Mouse (Mus musculus): ENCODE measurements around the gene Hoxa2. TPM values are rescaled to one million over a fixed set of nuclear protein-coding genes. Genes with fewer than 3 reads are reported as not detected.
A peak's percentile ranks its signal among the peaks of the same experiment; 100 is the strongest.

The Hoxa2 gene
- polyA plus RNA-seq, 1 experiment from 2014 or later: not detected

- H3K27ac ChIP-seq (ENCODE audit: low read depth, low read length): no peak overlapping the region
- 3% methylated on average over 10 of the region's 10 CpGs for WGBS
Observed at GRCm38 (mm10) chr6:52194690-52195089, 30.1 kb upstream of the Hoxa2 start.

GRCm38 (mm10) chr6:52191860-52192550 is 27.4 kb upstream of the Hoxa2 start:
- WGBS: under 1% methylated on average over 41 of the region's 55 CpGs
- ATAC-seq (replicated peaks; ENCODE audit: low FRiP score): peak; percentile 55; the same call in 1 of the 2 replicates
- DNase-seq (ENCODE audit: low spot score): peak; percentile 87
- Histone ChIP-seq H3K4me3 (ENCODE audit: low read depth, low read length) (peak overlapping the region; percentile 32), H3K4me1 (replicated peaks; ENCODE audit: control insufficient read depth, insufficient read depth, low read length) (peaks cover 10% of the 10 kb centered on the region; the same call in 1 of the 2 replicates), H3K4me2 (ENCODE audit: low read depth, low read length, severe bottlenecking) (peak overlapping the region; percentile 79), H3K36me3 (ENCODE audit: control insufficient read depth, insufficient read depth, low read length) (no peaks in the 10 kb centered on the region), H3K9ac (ENCODE audit: low read length) (no peak overlapping the region; the same call in 1 of the 2 replicates), H3K9me3 (ENCODE audit: control insufficient read depth, low read length) (no peaks in the 10 kb centered on the region), H3K27ac (ENCODE audit: low read depth, low read length) (no peak overlapping the region), H3K27me3 (ENCODE audit: control insufficient read depth, insufficient read depth, low read length) (peaks cover 100% of the 10 kb centered on the region)

More at GRCm38 (mm10) chr6:52194690-52195089, 30.1 kb upstream of the Hoxa2 start:
- Histone ChIP-seq H3K4me2 (ENCODE audit: low read depth, low read length, severe bottlenecking) (no peak overlapping the region), H3K4me3 (ENCODE audit: low read depth, low read length) (no peak overlapping the region), H3K9ac (ENCODE audit: low read length) (no peak overlapping the region), H3K4me1 (replicated peaks; ENCODE audit: control insufficient read depth, insufficient read depth, low read length) (peaks cover 10% of the 10 kb centered on the region; the same call in 1 of the 2 replicates), H3K27me3 (ENCODE audit: control insufficient read depth, insufficient read depth, low read length) (peaks cover 100% of the 10 kb centered on the region), H3K36me3 (ENCODE audit: control insufficient read depth, insufficient read depth, low read length) (no peaks in the 10 kb centered on the region), H3K9me3 (ENCODE audit: control insufficient read depth, low read length) (no peaks in the 10 kb centered on the region)
- ATAC-seq (replicated peaks; ENCODE audit: low FRiP score): no peak
- DNase-seq (ENCODE audit: low spot score): peak; percentile 51

- WGBS: under 1% methylated on average over 91 of the region's 102 CpGs
- DNase-seq (ENCODE audit: low spot score): peak; percentile 58
Observed at GRCm38 (mm10) chr6:52190906-52191810, 26.5 kb upstream of the Hoxa2 start, which contains the start of gene Hoxa4. Hoxa4 (minus strand) TSS chr6:52191753.

GRCm38 (mm10) chr6:52190410-52190809 is 25.8 kb upstream of the Hoxa2 start:
- no peak for DNase-seq (ENCODE audit: low spot score)
- Histone ChIP-seq H3K9ac (ENCODE audit: low read length) (no peak overlapping the region), H3K4me1 (replicated peaks; ENCODE audit: control insufficient read depth, insufficient read depth, low read length) (peaks cover 10% of the 10 kb centered on the region; the same call in 1 of the 2 replicates), H3K9me3 (ENCODE audit: control insufficient read depth, low read length) (no peaks in the 10 kb centered on the region), H3K4me3 (ENCODE audit: low read depth, low read length) (no peak overlapping the region), H3K4me2 (ENCODE audit: low read depth, low read length, severe bottlenecking) (no peak overlapping the region), H3K36me3 (ENCODE audit: control insufficient read depth, insufficient read depth, low read length) (no peaks in the 10 kb centered on the region), H3K27me3 (ENCODE audit: control insufficient read depth, insufficient read depth, low read length) (peaks cover 100% of the 10 kb centered on the region), H3K27ac (ENCODE audit: low read depth, low read length) (no peak overlapping the region)
- WGBS: under 1% methylated on average over 23 of the region's 23 CpGs
- ATAC-seq (replicated peaks; ENCODE audit: low FRiP score): no peak

More at GRCm38 (mm10) chr6:52190906-52191810, 26.5 kb upstream of the Hoxa2 start, which contains the start of gene Hoxa4:
- no peak; the same call in 1 of the 2 replicates for ATAC-seq (replicated peaks; ENCODE audit: low FRiP score)
- peak within 1 kb of the TSS; percentile 32 for H3K4me3 ChIP-seq (ENCODE audit: low read depth, low read length)
- H3K9ac ChIP-seq (ENCODE audit: low read length): no peak within 1 kb of the TSS; the same call in 1 of the 2 replicates
- no peak within 1 kb of the TSS for H3K27ac ChIP-seq (ENCODE audit: low read depth, low read length)
- no peaks in the 10 kb centered on the region for H3K9me3 ChIP-seq (ENCODE audit: control insufficient read depth, low read length)
- H3K36me3 ChIP-seq (ENCODE audit: control insufficient read depth, insufficient read depth, low read length): no peaks in the 10 kb centered on the region
- H3K27me3 ChIP-seq (ENCODE audit: control insufficient read depth, insufficient read depth, low read length): peaks cover 100% of the 10 kb centered on the region
- peak within 1 kb of the TSS; percentile 79 for H3K4me2 ChIP-seq (ENCODE audit: low read depth, low read length, severe bottlenecking)
- H3K4me1 ChIP-seq (replicated peaks; ENCODE audit: control insufficient read depth, insufficient read depth, low read length): peaks cover 10% of the 10 kb centered on the region; the same call in 1 of the 2 replicates

- WGBS: 5% methylated on average over 8 of the region's 8 CpGs
- Histone ChIP-seq H3K27ac (ENCODE audit: low read depth, low read length) (no peak overlapping the region), H3K9ac (ENCODE audit: low read length) (no peak overlapping the region), H3K4me1 (replicated peaks; ENCODE audit: control insufficient read depth, insufficient read depth, low read length) (peaks cover 10% of the 10 kb centered on the region; the same call in 1 of the 2 replicates), H3K36me3 (ENCODE audit: control insufficient read depth, insufficient read depth, low read length) (no peaks in the 10 kb centered on the region), H3K4me2 (ENCODE audit: low read depth, low read length, severe bottlenecking) (no peak overlapping the region), H3K9me3 (ENCODE audit: control insufficient read depth, low read length) (no peaks in the 10 kb centered on the region), H3K4me3 (ENCODE audit: low read depth, low read length) (no peak overlapping the region), H3K27me3 (ENCODE audit: control insufficient read depth, insufficient read depth, low read length) (peaks cover 100% of the 10 kb centered on the region)
- ATAC-seq (replicated peaks; ENCODE audit: low FRiP score): no peak
- DNase-seq (ENCODE audit: low spot score): peak; percentile 54
Observed at GRCm38 (mm10) chr6:52189909-52190308, 25.3 kb upstream of the Hoxa2 start.

GRCm38 (mm10) chr6:52189172-52189591 is 24.6 kb upstream of the Hoxa2 start:
- Histone ChIP-seq H3K9ac (ENCODE audit: low read length) (no peak overlapping the region), H3K9me3 (ENCODE audit: control insufficient read depth, low read length) (no peaks in the 10 kb centered on the region), H3K4me2 (ENCODE audit: low read depth, low read length, severe bottlenecking) (no peak overlapping the region), H3K36me3 (ENCODE audit: control insufficient read depth, insufficient read depth, low read length) (no peaks in the 10 kb centered on the region), H3K27me3 (ENCODE audit: control insufficient read depth, insufficient read depth, low read length) (peaks cover 100% of the 10 kb centered on the region), H3K4me1 (replicated peaks; ENCODE audit: control insufficient read depth, insufficient read depth, low read length) (peaks cover 10% of the 10 kb centered on the region; the same call in 1 of the 2 replicates), H3K4me3 (ENCODE audit: low read depth, low read length) (no peak overlapping the region), H3K27ac (ENCODE audit: low read depth, low read length) (no peak overlapping the region)
- DNase-seq (ENCODE audit: low spot score) (peak; percentile 52), ATAC-seq (replicated peaks; ENCODE audit: low FRiP score) (no peak)
- 7% methylated on average over 5 of the region's 5 CpGs for WGBS

GRCm38 (mm10) chr6:52186500-52186899 is 21.9 kb upstream of the Hoxa2 start:
- Histone ChIP-seq H3K27me3 (ENCODE audit: control insufficient read depth, insufficient read depth, low read length) (peaks cover 100% of the 10 kb centered on the region), H3K4me2 (ENCODE audit: low read depth, low read length, severe bottlenecking) (no peak overlapping the region), H3K9me3 (ENCODE audit: control insufficient read depth, low read length) (no peaks in the 10 kb centered on the region), H3K4me3 (ENCODE audit: low read depth, low read length) (no peak overlapping the region), H3K27ac (ENCODE audit: low read depth, low read length) (no peak overlapping the region), H3K9ac (ENCODE audit: low read length) (no peak overlapping the region), H3K36me3 (ENCODE audit: control insufficient read depth, insufficient read depth, low read length) (no peaks in the 10 kb centered on the region), H3K4me1 (replicated peaks; ENCODE audit: control insufficient read depth, insufficient read depth, low read length) (peaks cover 4% of the 10 kb centered on the region; the same call in 1 of the 2 replicates)
- 0% methylated on average over 1 of the region's 1 CpGs for WGBS
- ATAC-seq (replicated peaks; ENCODE audit: low FRiP score): no peak
- peak; percentile 41 for DNase-seq (ENCODE audit: low spot score)

- WGBS: 6% methylated on average over 3 of the region's 3 CpGs
- Histone ChIP-seq H3K9ac (ENCODE audit: low read length) (no peak overlapping the region), H3K27me3 (ENCODE audit: control insufficient read depth, insufficient read depth, low read length) (peaks cover 100% of the 10 kb centered on the region), H3K36me3 (ENCODE audit: control insufficient read depth, insufficient read depth, low read length) (no peaks in the 10 kb centered on the region), H3K4me2 (ENCODE audit: low read depth, low read length, severe bottlenecking) (no peak overlapping the region), H3K9me3 (ENCODE audit: control insufficient read depth, low read length) (no peaks in the 10 kb centered on the region), H3K4me1 (replicated peaks; ENCODE audit: control insufficient read depth, insufficient read depth, low read length) (no peaks in the 10 kb centered on the region), H3K4me3 (ENCODE audit: low read depth, low read length) (no peak overlapping the region), H3K27ac (ENCODE audit: low read depth, low read length) (no peak overlapping the region)
- DNase-seq (ENCODE audit: low spot score): peak; percentile 46
- ATAC-seq (replicated peaks; ENCODE audit: low FRiP score): no peak
Observed at GRCm38 (mm10) chr6:52185834-52186233, 21.2 kb upstream of the Hoxa2 start.

All from forebrain, embryonic 11.5 days (tissue).